Mouse (Mus musculus) left cerebral cortex, adult 9 months (tissue): ENCODE data around the gene Snx17.

Source experiments
- DNase-seq, 2 experiments: peaks; one replicate each; pipeline ENCODE4 v3.0.0; 2022; ENCODE audit warnings: low spot score in 2 of 2

Gene Snx17

GRCm38 (mm10) chr5:31192939-31193630, at the start of gene Snx17, which contains the start of gene Eif2b4:
Gene Snx17 (plus strand): TSS chr5:31193227.
Gene Eif2b4 (minus strand): TSS chr5:31193430.
- DNase-seq = peak; percentile 97 to 99

- DNase-seq = no peak
Measured at GRCm38 (mm10) chr5:31149781-31150180, 43.2 kb upstream of the Snx17 start.

DNA sequence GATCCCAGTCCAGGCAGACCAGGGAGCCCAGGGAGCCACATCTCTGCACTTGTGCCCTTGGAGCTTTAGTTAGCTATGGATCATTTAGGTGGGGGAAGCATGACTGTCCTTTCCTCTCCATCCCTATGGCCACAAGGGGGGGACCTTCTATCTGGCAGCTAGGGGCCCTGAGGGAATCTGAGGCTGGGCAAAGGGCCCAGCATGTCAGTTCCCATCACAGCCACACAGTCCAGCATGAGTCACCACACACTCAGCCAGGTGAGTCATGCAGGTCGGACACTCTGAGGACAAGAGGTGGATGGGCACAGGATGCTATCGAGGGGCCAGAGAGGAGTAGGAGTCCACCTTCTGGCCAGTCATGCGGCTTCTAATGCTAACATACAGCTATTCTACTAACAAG, 41.3 kb upstream of the Snx17 start:
- DNase-seq = no peak

DNA sequence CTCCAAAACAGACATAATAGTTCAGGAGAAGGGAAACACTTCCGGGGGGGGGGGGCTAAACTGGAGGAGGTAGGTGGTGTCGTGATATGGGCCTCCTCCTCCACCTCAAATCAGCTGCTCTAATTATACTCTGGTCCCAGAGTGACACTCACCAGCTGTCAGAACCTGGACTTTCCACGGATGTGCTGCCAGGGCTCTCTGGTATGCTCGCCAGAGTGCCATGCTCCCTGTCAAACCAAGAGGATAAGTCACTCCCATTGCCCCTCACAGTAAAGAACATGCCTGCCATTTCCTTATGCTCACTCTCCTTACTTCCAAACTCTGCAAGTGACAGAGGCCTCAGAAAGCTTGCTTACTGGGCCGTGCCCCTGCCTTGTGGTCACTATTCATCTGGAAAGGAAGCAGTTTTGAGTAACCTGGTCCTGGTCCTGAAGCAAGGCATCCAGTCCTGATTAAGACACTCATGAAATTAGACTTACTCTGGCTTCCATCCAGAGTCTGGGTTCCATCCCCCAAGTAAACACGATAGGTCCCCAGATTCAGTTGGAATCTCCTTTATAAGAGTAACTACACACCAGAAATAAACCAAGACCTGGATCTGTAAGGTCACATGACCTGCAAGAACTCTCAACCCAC, 39.4 kb upstream of the Snx17 start:
- no peak for DNase-seq

DNA sequence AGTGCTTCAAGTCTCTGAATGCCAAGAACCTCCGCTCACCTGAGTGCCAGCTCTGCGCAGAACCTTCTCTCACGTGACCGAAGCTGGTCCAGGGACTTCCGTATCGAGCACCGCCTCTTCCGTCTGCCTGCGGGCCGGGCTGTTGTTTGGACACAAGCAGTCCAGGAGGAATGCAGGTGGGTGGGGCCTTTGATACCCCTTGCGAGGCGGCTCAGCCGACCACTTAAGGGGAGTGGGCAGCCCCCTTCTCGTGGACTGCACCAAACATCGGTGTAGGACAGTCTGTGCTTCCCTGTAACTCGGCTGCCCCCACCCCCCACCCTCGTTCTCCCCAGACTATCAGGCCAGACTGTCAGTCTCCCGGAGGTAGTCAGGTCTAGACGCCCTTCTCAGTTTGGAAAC, 38.9 kb upstream of the Snx17 start, which contains the start of gene Mpv17:
Gene Mpv17 (minus strand): TSS at position 100 of the 402 bp plus-strand sequence.
- peak; percentile 69 to 83 for DNase-seq

- no peak for DNase-seq
Measured at GRCm38 (mm10) chr5:31162462-31162861, 30.6 kb upstream of the Snx17 start.

- DNase-seq = no peak
Measured at GRCm38 (mm10) chr5:31164878-31165277, 28.1 kb upstream of the Snx17 start.

GRCm38 (mm10) chr5:31168630-31169029, 24.4 kb upstream of the Snx17 start:
- no peak for DNase-seq

DNA sequence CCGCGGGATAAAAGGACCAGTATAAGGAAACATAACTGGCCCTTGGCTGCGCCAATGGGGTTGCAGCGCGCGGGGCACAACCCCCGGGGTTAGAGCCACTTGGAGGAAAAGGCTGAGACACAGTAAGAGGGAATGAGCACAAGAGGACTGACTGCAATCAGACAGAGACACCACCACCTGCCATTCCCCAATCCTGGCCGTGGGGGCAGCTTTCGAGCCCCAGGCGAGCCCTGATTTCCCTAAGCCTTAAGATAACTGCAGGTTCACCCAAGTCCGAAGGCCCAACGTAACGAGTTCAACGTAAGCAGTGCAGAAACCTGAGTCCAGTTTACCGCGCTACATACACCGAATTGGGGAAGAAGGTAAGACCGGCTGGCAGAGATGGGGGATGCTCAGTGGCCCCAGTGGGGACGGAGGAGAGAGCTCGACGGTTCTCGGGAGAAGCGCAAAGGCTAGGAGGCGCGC, 13.7 kb upstream of the Snx17 start:
- no peak for DNase-seq

- peak; percentile 95 to 98 for DNase-seq
Measured at GRCm38 (mm10) chr5:31179766-31180630, 13.0 kb upstream of the Snx17 start, which contains the start of the genes Gm29609 and Gtf3c2. Gene Gm29609 (minus strand): TSS chr5:31179911. Gene Gtf3c2 (minus strand): TSS chr5:31180144.

DNA sequence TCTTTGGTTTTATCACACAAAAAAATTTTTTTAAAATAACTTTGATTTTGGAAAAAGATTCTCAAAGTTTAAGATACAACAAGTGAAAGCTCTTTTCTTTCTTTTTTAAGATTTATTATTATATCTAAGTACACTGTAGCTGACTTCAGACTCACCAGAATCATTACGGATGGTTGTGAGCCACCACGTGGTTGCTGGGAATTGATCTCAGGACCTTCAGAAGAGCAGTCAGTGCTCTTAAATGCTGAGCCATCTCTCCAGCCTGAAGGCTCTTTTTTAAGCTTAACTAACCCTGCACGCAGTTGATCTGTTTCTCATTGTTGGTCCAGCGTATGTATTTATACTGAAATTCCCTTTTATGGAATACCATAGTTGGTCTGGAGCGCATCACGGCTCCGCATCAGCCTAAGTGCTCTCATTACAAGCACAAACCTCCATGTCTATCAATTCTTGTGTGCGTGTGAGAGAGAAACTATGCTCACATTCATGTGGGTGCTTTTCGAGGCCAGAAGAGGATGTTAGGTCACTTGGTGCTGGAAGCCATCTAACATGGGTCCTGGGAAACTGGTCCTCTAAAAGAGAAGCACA, 11.8 kb upstream of the Snx17 start:
- no peak for DNase-seq

- DNase-seq = no peak
Measured at GRCm38 (mm10) chr5:31183678-31184077, 9.3 kb upstream of the Snx17 start.

GRCm38 (mm10) chr5:31188223-31188840, 4.7 kb upstream of the Snx17 start:
- DNase-seq = no peak

GRCm38 (mm10) chr5:31190201-31190600, 2.8 kb upstream of the Snx17 start:
- no peak for DNase-seq

DNA sequence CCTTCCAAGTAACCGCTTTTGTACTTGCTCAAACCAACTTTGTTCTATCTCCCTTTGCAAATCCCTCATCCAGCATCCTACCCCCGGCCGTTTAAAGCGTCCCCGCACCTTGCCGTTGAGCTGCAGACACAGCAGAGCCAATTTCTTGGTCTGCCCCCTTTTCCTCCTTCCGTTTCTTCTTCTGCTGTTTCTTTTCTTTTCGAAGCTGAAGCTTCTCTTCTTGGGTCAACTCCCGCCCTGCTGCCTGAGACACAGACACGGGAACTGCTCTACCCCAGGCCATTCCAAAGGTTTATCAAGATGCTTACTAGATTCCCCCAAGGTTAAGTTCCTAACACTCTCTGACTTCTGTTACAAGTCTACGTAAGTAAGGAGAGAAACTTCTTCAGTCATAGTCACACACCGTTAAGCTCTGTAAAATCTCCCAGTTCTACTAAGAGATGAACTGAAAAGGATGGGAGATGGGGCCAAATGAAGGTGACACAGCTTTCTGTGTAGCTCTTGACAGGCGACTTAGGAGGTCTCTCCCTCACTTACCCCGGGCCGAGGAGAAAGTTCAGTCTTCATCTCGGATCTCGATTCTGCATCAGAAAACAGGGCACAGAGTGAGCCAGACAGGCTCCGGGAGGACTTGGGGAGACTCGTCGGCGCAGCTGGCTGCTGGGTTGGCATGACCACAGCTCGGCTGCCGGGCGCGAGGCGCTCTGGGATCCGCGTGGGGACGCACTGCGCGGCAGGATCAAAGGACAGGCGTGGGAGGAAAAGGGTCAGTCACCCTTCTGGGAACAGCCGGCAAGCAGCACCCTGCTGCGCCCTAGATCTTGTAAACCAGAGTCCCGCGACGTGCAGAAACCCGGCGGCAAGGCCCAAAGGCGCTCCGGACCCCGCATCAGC, 735 bp upstream of the Snx17 start:
- no peak for DNase-seq

DNA sequence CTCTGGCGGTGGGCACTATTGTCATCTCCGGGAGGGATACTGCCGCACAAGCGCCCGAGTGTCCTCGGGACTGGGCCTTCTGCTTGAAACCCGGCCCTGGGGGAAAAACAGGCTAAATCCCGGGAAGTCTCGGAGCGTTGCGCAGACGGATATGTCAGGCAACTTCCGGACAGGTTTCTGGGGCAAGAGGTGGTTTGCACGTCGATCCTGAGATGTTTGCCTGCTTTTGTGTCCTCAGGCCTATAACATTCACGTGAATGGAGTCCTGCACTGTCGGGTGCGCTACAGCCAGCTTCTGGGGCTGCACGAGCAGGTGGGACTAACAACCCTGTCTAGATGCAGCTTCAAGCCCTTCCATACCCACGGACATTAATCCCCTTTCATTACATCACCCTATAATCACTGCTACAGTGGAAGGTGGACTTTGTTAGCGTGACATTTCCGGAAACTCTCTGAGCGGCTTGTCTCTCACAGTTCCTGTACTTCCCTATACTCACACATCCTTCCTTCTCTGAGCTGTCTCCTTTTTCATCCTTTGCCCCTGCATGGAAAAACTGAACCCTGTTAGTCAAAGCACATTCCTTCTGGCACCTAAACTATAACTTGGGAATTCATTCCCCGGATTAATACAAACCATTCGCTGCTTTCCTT, 729 bp downstream of the Snx17 start:
- DNase-seq = no peak

GRCm38 (mm10) chr5:31194486-31195485, 1.8 kb downstream of the Snx17 start:
- DNase-seq = no peak

GRCm38 (mm10) chr5:31195671-31196070, 2.6 kb downstream of the Snx17 start:
- DNase-seq = no peak
